In the genomic region with DNA sequence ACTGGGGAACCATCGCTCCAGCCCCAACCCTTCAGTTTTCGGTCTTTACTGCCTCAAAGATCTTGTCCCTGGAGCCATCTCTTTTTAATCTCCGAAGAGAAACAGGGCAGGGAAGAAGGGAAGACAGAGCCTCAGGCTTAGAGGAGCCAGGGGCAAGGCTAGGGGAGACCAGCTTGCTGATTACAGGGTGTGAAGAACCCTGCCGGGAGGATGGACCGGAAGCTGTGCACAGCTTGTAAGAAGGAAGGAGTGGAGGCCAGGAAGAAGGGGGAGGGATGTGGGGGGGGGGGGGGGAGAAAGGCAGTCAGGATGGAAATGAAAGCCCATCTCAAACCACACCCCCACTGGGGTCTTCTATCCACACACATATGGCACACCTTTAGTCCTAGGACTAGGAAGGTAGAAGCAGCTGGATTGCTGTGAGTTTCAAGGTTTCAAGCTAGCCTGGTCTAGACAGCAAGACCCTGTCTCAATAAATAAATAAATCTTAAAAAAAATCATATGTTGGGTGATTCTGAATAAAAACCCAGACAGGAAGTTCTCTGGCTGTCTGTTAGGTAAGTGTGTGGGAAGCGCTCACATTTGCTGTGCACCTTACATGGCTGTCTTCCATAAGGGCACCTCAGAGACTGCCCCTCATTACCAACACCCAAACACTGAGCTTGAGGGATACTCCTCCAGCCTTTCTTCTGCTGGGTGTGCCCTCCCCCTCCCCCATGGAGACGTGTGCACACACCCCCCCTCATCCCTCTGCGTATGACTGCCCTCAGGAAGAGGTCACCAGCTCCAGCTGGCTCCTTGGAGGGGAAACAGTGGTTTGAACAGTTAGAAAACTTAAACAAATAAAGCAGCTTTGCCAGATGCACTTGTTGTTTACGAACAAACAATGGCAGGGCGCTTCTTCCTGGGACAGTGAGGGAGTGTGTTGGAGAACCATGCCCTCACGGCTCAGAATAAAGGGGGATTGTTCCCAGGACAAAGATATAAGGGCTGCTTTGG, we compare ENCODE assay signal across 8 mouse cellular contexts. TPM values are rescaled to one million over a fixed set of nuclear protein-coding genes. Genes with fewer than 3 reads are reported as not detected.
DNase-seq lines count a peak whose midpoint lies in the region; ATAC-seq and TF ChIP-seq lines count a peak whose summit lies in the region.

No protein-coding gene starts in this region.

- no peak for TF ChIP-seq POLR2A in spleen, adult 2 months (IDR thresholded peaks at IDR 0.05; ENCODE audit: low read depth, low read length)
- no peak for TF ChIP-seq POLR2A in kidney, adult 2 months (IDR thresholded peaks at IDR 0.05; ENCODE audit: low read depth, low read length)

- no peak overlapping the region for H3K9ac ChIP-seq in liver, postnatal 0 days (replicated peaks)
- H3K9ac ChIP-seq in stomach, embryonic 14.5 days (replicated peaks; ENCODE audit: low read depth, low read length), result no peak overlapping the region

- no peak for TF ChIP-seq CTCF in spleen, adult 2 months (IDR thresholded peaks at IDR 0.05; ENCODE audit: extremely low read depth, insufficient read depth, insufficient read length, insufficient replicate concordance)
- TF ChIP-seq CTCF in kidney, adult 2 months (conservative IDR thresholded peaks at IDR 0.05; ENCODE audit: insufficient read depth, insufficient read length, low read depth, low read length), result no peak
- TF ChIP-seq CTCF in liver, postnatal 0 days (IDR thresholded peaks at IDR 0.05; ENCODE audit: low read depth), result no peak

- H3K9me3 ChIP-seq in liver, postnatal 0 days (ENCODE audit: low read length), result peaks cover 3% of the 10 kb centered on the region
- H3K9me3 ChIP-seq in stomach, embryonic 14.5 days (ENCODE audit: control insufficient read depth, low read depth, low read length), result no peaks in the 10 kb centered on the region; the same call in 1 of the 2 replicates

- peaks cover 10% of the 10 kb centered on the region for H3K36me3 ChIP-seq in spleen, adult 2 months (ENCODE audit: control insufficient read depth, insufficient read depth, low read length)
- H3K36me3 ChIP-seq in kidney, adult 2 months (ENCODE audit: control insufficient read depth, insufficient read depth, low read length), result no peaks in the 10 kb centered on the region
- H3K36me3 ChIP-seq in liver, postnatal 0 days (replicated peaks; ENCODE audit: insufficient read depth, low read length), result peaks cover 3% of the 10 kb centered on the region
- peaks cover 16% of the 10 kb centered on the region for H3K36me3 ChIP-seq in stomach, embryonic 14.5 days (ENCODE audit: control insufficient read depth, insufficient read depth, low read length)

- peak; percentile 62 for ATAC-seq in liver, postnatal 0 days
- ATAC-seq in stomach, embryonic 14.5 days (ENCODE audit: insufficient number of reproducible peaks, insufficient read depth, low FRiP score, low read depth), result peak; percentile 58; the same call in 1 of the 2 replicates
- no peak for ATAC-seq in erythroid progenitor cell, adult 5-6 weeks (replicated peaks; ENCODE audit: low FRiP score, poor library complexity, severe bottlenecking)

- H3K27ac ChIP-seq in spleen, adult 2 months (ENCODE audit: insufficient read depth, low read length), result peak overlapping the region; percentile 69
- peak overlapping the region; percentile 89 for H3K27ac ChIP-seq in kidney, adult 2 months (ENCODE audit: insufficient read depth, low read depth, low read length)
- peak overlapping the region; percentile 64 for H3K27ac ChIP-seq in liver, postnatal 0 days (ENCODE audit: low read depth)
- peak overlapping the region; percentile 56; the same call in 1 of the 2 replicates for H3K27ac ChIP-seq in stomach, embryonic 14.5 days (ENCODE audit: low read length)

- 20% methylated on average over 11 of the region's 11 CpGs for WGBS in spleen, adult 2 months
- 48% methylated on average over 11 of the region's 11 CpGs for WGBS in kidney, adult 2 months
- WGBS in liver, postnatal 0 days (ENCODE audit: insufficient replicate concordance), result 26% methylated on average over 11 of the region's 11 CpGs
- 30% methylated on average over 11 of the region's 11 CpGs for WGBS in stomach, embryonic 14.5 days

- no peak for TF ChIP-seq EP300 in liver, postnatal 0 days (IDR thresholded peaks at IDR 0.05; ENCODE audit: low read depth)

- no peak overlapping the region for H3K4me3 ChIP-seq in spleen, adult 2 months (ENCODE audit: extremely low read depth, insufficient read depth, insufficient read length)
- no peak overlapping the region for H3K4me3 ChIP-seq in kidney, adult 2 months (ENCODE audit: insufficient read depth, low read depth, low read length)
- H3K4me3 ChIP-seq in liver, postnatal 0 days (ENCODE audit: low read depth, low read length), result no peak overlapping the region
- no peak overlapping the region for H3K4me3 ChIP-seq in stomach, embryonic 14.5 days (ENCODE audit: low read depth, low read length)

- peak in 1 of 2 experiments; percentile 36 for DNase-seq in spleen, adult 2 months (ENCODE audit: low read depth in 1 of 2, low spot score in 2 of 2)
- DNase-seq in spleen, adult 18-20 months, result no peak
- peak; percentile 73 for DNase-seq in cerebellum, adult 8-10 months
- peak; percentile 65 to 70 for DNase-seq in heart, adult 18-20 months
- DNase-seq in kidney, adult 2 months, result peak; percentile 73
- DNase-seq in liver, postnatal 0 days, result peak; percentile 42

- peaks cover 53% of the 10 kb centered on the region; the same call in 1 of the 2 replicates for H3K4me1 ChIP-seq in spleen, adult 2 months (ENCODE audit: control insufficient read depth, insufficient read depth, insufficient read length)
- H3K4me1 ChIP-seq in kidney, adult 2 months (ENCODE audit: control insufficient read depth, insufficient read depth, low read length), result peaks cover 10% of the 10 kb centered on the region; the same call in 1 of the 2 replicates
- H3K4me1 ChIP-seq in liver, postnatal 0 days (ENCODE audit: insufficient read depth), result peaks cover 25% of the 10 kb centered on the region
- peaks cover 17% of the 10 kb centered on the region for H3K4me1 ChIP-seq in stomach, embryonic 14.5 days (ENCODE audit: control insufficient read depth, insufficient read depth, low read length)

- no peaks in the 10 kb centered on the region for H3K27me3 ChIP-seq in spleen, adult 2 months (ENCODE audit: control insufficient read depth, insufficient read depth, low read length)
- no peaks in the 10 kb centered on the region for H3K27me3 ChIP-seq in kidney, adult 2 months (replicated peaks; ENCODE audit: control insufficient read depth, insufficient read depth, low read length)
- no peaks in the 10 kb centered on the region for H3K27me3 ChIP-seq in liver, postnatal 0 days (ENCODE audit: insufficient read depth, low read length)
- no peaks in the 10 kb centered on the region for H3K27me3 ChIP-seq in stomach, embryonic 14.5 days (ENCODE audit: control insufficient read depth, insufficient read depth, low read length)

- peak overlapping the region; percentile 23; the same call in 1 of the 2 replicates for H3K4me2 ChIP-seq in liver, postnatal 0 days (ENCODE audit: low read depth, low read length)
- no peak overlapping the region for H3K4me2 ChIP-seq in stomach, embryonic 14.5 days (replicated peaks; ENCODE audit: low read depth, low read length)

RNA-seq across cellular contexts. Expression of gene Fnbp1, which starts 53.8 kb away (rescaled TPM):
- polyA plus RNA-seq in spleen, adult 2 months (2012; rRNA removed), result 78.7 and 92.4 TPM in 2 replicates
- total RNA-seq in heart, adult 18-20 months (2021), result 10 to 100 TPM; 52.3 to 62.0 TPM
- polyA plus RNA-seq in kidney, adult 2 months (2012; rRNA removed), result 21.1 and 23.9 TPM in 2 replicates
- 4.1 and 4.5 TPM in 2 replicates for polyA plus RNA-seq in liver, postnatal 0 days (2015; fragmentation: Nextera tagmentation; extraction: Ambion mirVana)
- 36.5 and 39.2 TPM in 2 replicates for polyA plus RNA-seq in stomach, embryonic 14.5 days (2014; fragmentation: Nextera tagmentation; extraction: Ambion mirVana)
- total RNA-seq in erythroid progenitor cell, adult 5-6 weeks (2015; ENCODE audit: low replicate concordance), result 3.8 and 19.1 TPM in 2 replicates
- 5.8 and 9.1 TPM in 2 replicates for total RNA-seq in erythroid progenitor cell, adult 5-6 weeks (2017; ENCODE audit: low replicate concordance)

Comparison
In these comparisons a context has a peak if more than half of its experiments do, and no peak if none do; other contexts are left out.
1. DNase-seq: peak in cerebellum, adult 8-10 months (single experiment), heart, adult 18-20 months (2 of 2), kidney, adult 2 months (single experiment) and liver, postnatal 0 days (single experiment); none in spleen, adult 18-20 months (0 of 2).
2. Peak in every context shown above with its lines, with median percentiles within 50 percentile points of each other: H3K27ac ChIP-seq.